16 mouse cellular contexts compared by ENCODE assay signal in genomic region chr1:38417196-38417595, GRCm38 (mm10).
A peak's percentile ranks its signal among the peaks of the same experiment; 100 is the strongest.
DNase-seq lines count a peak whose midpoint lies in the region; ATAC-seq and TF ChIP-seq lines count a peak whose summit lies in the region.
"Had no signal": no experiment of that assay in that cellular context is flagged by ENCODE, and none has a peak within 500 bp of the region (broad histone marks: within the 10 kb centered on the region; RNA-seq: fewer than 3 reads in every experiment).

No protein-coding gene starts in this region.

- H3K4me3 ChIP-seq in midbrain, embryonic 14.5 days (replicated peaks; ENCODE audit: low read depth, low read length), result no peak overlapping the region
- H3K4me3 ChIP-seq in midbrain, postnatal 0 days (ENCODE audit: low read depth, low read length), result no peak overlapping the region
- H3K4me3 ChIP-seq in forebrain, postnatal 0 days (ENCODE audit: low read depth, low read length), result no peak overlapping the region
- no peak overlapping the region for H3K4me3 ChIP-seq in hindbrain, embryonic 15.5 days
- H3K4me3 ChIP-seq in neural tube, embryonic 15.5 days (replicated peaks), result no peak overlapping the region
- no peak overlapping the region for H3K4me3 ChIP-seq in heart, embryonic 12.5 days
- H3K4me3 ChIP-seq: heart, embryonic 13.5 days had no signal

- H3K27me3 ChIP-seq in midbrain, embryonic 14.5 days (ENCODE audit: control insufficient read depth, insufficient read depth, low read length), result no peaks in the 10 kb centered on the region
- no peaks in the 10 kb centered on the region for H3K27me3 ChIP-seq in midbrain, postnatal 0 days (ENCODE audit: insufficient read depth, low read length)
- no peaks in the 10 kb centered on the region for H3K27me3 ChIP-seq in forebrain, postnatal 0 days (ENCODE audit: insufficient read depth, low read length)
- H3K27me3 ChIP-seq in hindbrain, embryonic 15.5 days, result no peaks in the 10 kb centered on the region
- H3K27me3 ChIP-seq in neural tube, embryonic 15.5 days (replicated peaks), result no peaks in the 10 kb centered on the region
- no peaks in the 10 kb centered on the region for H3K27me3 ChIP-seq in heart, embryonic 12.5 days (replicated peaks)
- H3K27me3 ChIP-seq: heart, embryonic 13.5 days had no signal

- no peak overlapping the region for H3K9ac ChIP-seq in midbrain, embryonic 14.5 days (replicated peaks; ENCODE audit: low read length)
- H3K9ac ChIP-seq in midbrain, postnatal 0 days (replicated peaks; ENCODE audit: low read length, poor library complexity, severe bottlenecking), result no peak overlapping the region
- no peak overlapping the region for H3K9ac ChIP-seq in forebrain, postnatal 0 days
- no peak overlapping the region for H3K9ac ChIP-seq in hindbrain, embryonic 15.5 days
- no peak overlapping the region for H3K9ac ChIP-seq in neural tube, embryonic 15.5 days (replicated peaks)
- no peak overlapping the region for H3K9ac ChIP-seq in heart, embryonic 12.5 days
- H3K9ac ChIP-seq: heart, embryonic 13.5 days; liver, embryonic 14.5 days had no signal

- H3K27ac ChIP-seq in midbrain, embryonic 14.5 days (replicated peaks; ENCODE audit: low read depth, low read length), result 0 out of 2 replicates have a peak overlapping the region, but pooled peaks have one; percentile 33
- no peak overlapping the region for H3K27ac ChIP-seq in midbrain, postnatal 0 days (ENCODE audit: low read depth, low read length)
- H3K27ac ChIP-seq in forebrain, postnatal 0 days (ENCODE audit: low read depth, low read length), result peak overlapping the region; percentile 77
- peak overlapping the region; percentile 42 for H3K27ac ChIP-seq in hindbrain, embryonic 15.5 days (replicated peaks)
- peak overlapping the region; percentile 67 for H3K27ac ChIP-seq in neural tube, embryonic 15.5 days (replicated peaks)
- no peak overlapping the region for H3K27ac ChIP-seq in heart, embryonic 12.5 days (ENCODE audit: poor library complexity, severe bottlenecking)
- H3K27ac ChIP-seq: heart, embryonic 13.5 days; kidney, postnatal 0 days; liver, embryonic 14.5 days; stomach, postnatal 0 days had no signal

- no peak for ATAC-seq in midbrain, embryonic 14.5 days (ENCODE audit: low FRiP score, low TSS enrichment)
- ATAC-seq in midbrain, postnatal 0 days (ENCODE audit: low FRiP score), result no peak
- no peak for ATAC-seq in forebrain, postnatal 0 days
- ATAC-seq in hindbrain, embryonic 15.5 days (ENCODE audit: low FRiP score, low read depth), result no peak; the same call in 1 of the 2 replicates
- 0 out of 2 replicates have a peak, but pooled peaks have one; percentile 46 for ATAC-seq in neural tube, embryonic 15.5 days (ENCODE audit: low FRiP score)
- ATAC-seq in heart, embryonic 12.5 days (ENCODE audit: insufficient number of reproducible peaks, low FRiP score), result no peak
- ATAC-seq: intestine, embryonic 16.5 days; lung, postnatal 0 days had no signal

- TF ChIP-seq CTCF in midbrain, postnatal 0 days (IDR thresholded peaks at IDR 0.05), result no peak
- no peak for TF ChIP-seq CTCF in forebrain, postnatal 0 days (IDR thresholded peaks at IDR 0.05; ENCODE audit: low read depth)

- 0 out of 2 replicates have a peak overlapping the region, but pooled peaks have one; percentile 9 for H3K4me2 ChIP-seq in midbrain, embryonic 14.5 days (ENCODE audit: low read length)
- no peak overlapping the region for H3K4me2 ChIP-seq in midbrain, postnatal 0 days (ENCODE audit: low read depth, low read length, poor library complexity, severe bottlenecking)
- H3K4me2 ChIP-seq in forebrain, postnatal 0 days (ENCODE audit: low read depth), result no peak overlapping the region
- peak overlapping the region; percentile 2; the same call in 1 of the 2 replicates for H3K4me2 ChIP-seq in hindbrain, embryonic 15.5 days
- peak overlapping the region; percentile 26 for H3K4me2 ChIP-seq in neural tube, embryonic 15.5 days
- H3K4me2 ChIP-seq in heart, embryonic 12.5 days, result no peak overlapping the region
- H3K4me2 ChIP-seq: heart, embryonic 13.5 days had no signal

- H3K9me3 ChIP-seq in midbrain, embryonic 14.5 days (ENCODE audit: control insufficient read depth, low read length), result no peaks in the 10 kb centered on the region
- H3K9me3 ChIP-seq in midbrain, postnatal 0 days (ENCODE audit: low read length), result no peaks in the 10 kb centered on the region
- H3K9me3 ChIP-seq in forebrain, postnatal 0 days (ENCODE audit: low read length), result no peaks in the 10 kb centered on the region
- H3K9me3 ChIP-seq in hindbrain, embryonic 15.5 days, result no peaks in the 10 kb centered on the region
- H3K9me3 ChIP-seq in neural tube, embryonic 15.5 days (replicated peaks), result no peaks in the 10 kb centered on the region
- 0 out of 2 replicates have a peak, but pooled peaks cover 1% of the 10 kb centered on the region for H3K9me3 ChIP-seq in heart, embryonic 12.5 days (replicated peaks)
- H3K9me3 ChIP-seq: heart, embryonic 13.5 days had no signal

- H3K4me1 ChIP-seq in midbrain, embryonic 14.5 days (ENCODE audit: control insufficient read depth, insufficient read depth, low read length), result peaks cover 14% of the 10 kb centered on the region
- H3K4me1 ChIP-seq in midbrain, postnatal 0 days (ENCODE audit: insufficient read depth, low read length), result peaks cover 3% of the 10 kb centered on the region; the same call in 1 of the 2 replicates
- H3K4me1 ChIP-seq in forebrain, postnatal 0 days (ENCODE audit: insufficient read depth), result peaks cover 10% of the 10 kb centered on the region
- peaks cover 22% of the 10 kb centered on the region for H3K4me1 ChIP-seq in hindbrain, embryonic 15.5 days (replicated peaks)
- H3K4me1 ChIP-seq in neural tube, embryonic 15.5 days, result peaks cover 22% of the 10 kb centered on the region
- H3K4me1 ChIP-seq in heart, embryonic 12.5 days (replicated peaks), result peaks cover 5% of the 10 kb centered on the region; the same call in 1 of the 2 replicates

- WGBS in midbrain, embryonic 14.5 days, result 33% methylated on average over 12 of the region's 12 CpGs
- 38% methylated on average over 12 of the region's 12 CpGs for WGBS in midbrain, postnatal 0 days
- 32% methylated on average over 12 of the region's 12 CpGs for WGBS in forebrain, postnatal 0 days
- 38% methylated on average over 12 of the region's 12 CpGs for whole genome bisulfite sequencing in hindbrain, embryonic 15.5 days
- WGBS in neural tube, embryonic 15.5 days, result 18% methylated on average over 12 of the region's 12 CpGs
- WGBS in heart, embryonic 12.5 days, result 80% methylated on average over 12 of the region's 12 CpGs

- H3K36me3 ChIP-seq in midbrain, embryonic 14.5 days (ENCODE audit: control insufficient read depth, insufficient read depth, low read length), result no peaks in the 10 kb centered on the region
- no peaks in the 10 kb centered on the region for H3K36me3 ChIP-seq in midbrain, postnatal 0 days (ENCODE audit: insufficient read depth, low read length)
- no peaks in the 10 kb centered on the region for H3K36me3 ChIP-seq in forebrain, postnatal 0 days (ENCODE audit: insufficient read depth)
- H3K36me3 ChIP-seq in hindbrain, embryonic 15.5 days, result no peaks in the 10 kb centered on the region
- no peaks in the 10 kb centered on the region for H3K36me3 ChIP-seq in neural tube, embryonic 15.5 days
- no peaks in the 10 kb centered on the region for H3K36me3 ChIP-seq in heart, embryonic 12.5 days
- H3K36me3 ChIP-seq: heart, embryonic 13.5 days had no signal

- DNase-seq in midbrain, embryonic 14.5 days, result peak; percentile 29
- no peak for DNase-seq in midbrain, postnatal 0 days (ENCODE audit: low spot score)
- no peak for DNase-seq in forebrain, postnatal 0 days
- no peak for DNase-seq in gastrocnemius, adult 18-20 months (ENCODE audit: low spot score)
- DNase-seq: cerebellum, adult 11 months; heart, postnatal 36 days; thymus, postnatal 14 days had no signal

Comparison
In these comparisons a context has a peak if more than half of its experiments do, and no peak if none do; other contexts are left out.
1. H3K27ac ChIP-seq: peak in midbrain, embryonic 14.5 days (single experiment), forebrain, postnatal 0 days (single experiment), hindbrain, embryonic 15.5 days (single experiment) and neural tube, embryonic 15.5 days (single experiment); none in midbrain, postnatal 0 days (single experiment) and heart, embryonic 12.5 days (single experiment).
2. H3K4me2 ChIP-seq: peak in midbrain, embryonic 14.5 days (single experiment), hindbrain, embryonic 15.5 days (single experiment) and neural tube, embryonic 15.5 days (single experiment); none in midbrain, postnatal 0 days (single experiment), forebrain, postnatal 0 days (single experiment) and heart, embryonic 12.5 days (single experiment).